Mouse (Mus musculus) liver, embryonic 15.5 days (tissue): ENCODE data around the gene Amy2a5. TPM values are rescaled to one million over a fixed set of nuclear protein-coding genes. Genes with fewer than 3 reads are reported as not detected.
"Not testable (repeated sequence)": the region's sequence is repeated elsewhere in the genome, so short reads cannot be mapped to it uniquely, and the experiment has no call there.

Source experiments
- ATAC-seq: fragments of 200-750 bp; cut with Nextera tagmentation; 2 replicates; pipeline ENCODE4 v1.8.0; 2017; ENCODE audit warnings: moderate number of reproducible peaks, mild to moderate bottlenecking, moderate library complexity; ENCODE audit not compliant: insufficient read depth
- H3K27ac ChIP-seq: fragments of 300-500 bp; sonication (generic); replicated peaks from 2 replicates; pipeline ENCODE4 v1.5.1; 2015; ENCODE audit warnings: mild to moderate bottlenecking, inconsistent platforms
- H3K27me3 ChIP-seq: fragments of 300-500 bp; sonication (generic); 2 replicates; pipeline ENCODE4 v1.6.1; 2015; ENCODE audit warnings: mild to moderate bottlenecking, inconsistent platforms
- H3K36me3 ChIP-seq: fragments of 300-500 bp; sonication (generic); replicated peaks from 2 replicates; pipeline ENCODE4 v1.6.1; 2015; ENCODE audit warnings: moderate library complexity, mild to moderate bottlenecking, inconsistent platforms
- H3K4me1 ChIP-seq: fragments of 300-500 bp; sonication (generic); replicated peaks from 2 replicates; pipeline ENCODE4 v1.6.1; 2015; ENCODE audit warnings: inconsistent platforms
- H3K4me2 ChIP-seq: fragments of 300-500 bp; sonication (generic); 2 replicates; pipeline ENCODE4 v1.6.1; 2015; ENCODE audit warnings: moderate library complexity, mild to moderate bottlenecking, inconsistent platforms
- H3K4me3 ChIP-seq: fragments of 300-500 bp; sonication (generic); replicated peaks from 2 replicates; pipeline ENCODE4 v1.5.1; 2015; ENCODE audit warnings: mild to moderate bottlenecking, inconsistent platforms
- H3K9ac ChIP-seq: fragments of 300-500 bp; sonication (generic); 2 replicates; pipeline ENCODE4 v1.6.1; 2015; ENCODE audit warnings: moderate library complexity, mild to moderate bottlenecking, inconsistent platforms
- H3K9me3 ChIP-seq: fragments of 300-500 bp; sonication (generic); replicated peaks from 2 replicates; pipeline ENCODE4 v1.6.1; 2016; ENCODE audit warnings: inconsistent platforms
- WGBS: fragments of 180-500 bp; shearing (Covaris S2); methylation state at CpG from one replicate; pipeline ENCODE4 v1.1.7; 2015; ENCODE audit warnings: mixed read lengths; ENCODE audit not compliant: insufficient replicate concordance; 5-methylcytosine and 5-hydroxymethylcytosine counted together
- polyA plus RNA-seq: library from polyadenylated mRNA; unstranded; fragments of >200 nt; fragmentation: Nextera tagmentation; extraction: Ambion mirVana; gene quantifications from 2 replicates; pipeline ENCODE4 v1.2.1, GENCODE M21; 2015

Amy2a5 gene
- 0.33 TPM in 1 of 2 replicates, not detected in the other for polyA plus RNA-seq

- H3K9me3 ChIP-seq, H3K4me1 ChIP-seq, H3K36me3 ChIP-seq, H3K4me2 ChIP-seq, H3K4me3 ChIP-seq, H3K27ac ChIP-seq, H3K27me3 ChIP-seq, H3K9ac ChIP-seq, ATAC-seq: not testable (repeated sequence)
- no CpG with 5 or more reads among the region's 4 CpGs for WGBS
Measured at GRCm38 (mm10) chr3:113258737-113259136, at the start of gene Amy2a5. Gene Amy2a5 (minus strand): TSS chr3:113258837.

GRCm38 (mm10) chr3:113291349-113291748 is 32.7 kb upstream of the Amy2a5 start, which contains the start of gene Amy2a4:
Gene Amy2a4 (minus strand): TSS chr3:113291449.
- not testable (repeated sequence) for H3K36me3 ChIP-seq, H3K4me1 ChIP-seq, H3K9ac ChIP-seq, H3K9me3 ChIP-seq, H3K27ac ChIP-seq, ATAC-seq, H3K4me2 ChIP-seq, H3K27me3 ChIP-seq, H3K4me3 ChIP-seq
- WGBS: no CpG with 5 or more reads among the region's 4 CpGs

GRCm38 (mm10) chr3:113280285-113280684 is 21.6 kb upstream of the Amy2a5 start:
- H3K9me3 ChIP-seq, ATAC-seq, H3K4me3 ChIP-seq, H3K9ac ChIP-seq, H3K4me2 ChIP-seq, H3K27me3 ChIP-seq, H3K36me3 ChIP-seq, H3K4me1 ChIP-seq, H3K27ac ChIP-seq: not testable (repeated sequence)

- ATAC-seq, H3K9ac ChIP-seq, H3K9me3 ChIP-seq, H3K36me3 ChIP-seq, H3K4me3 ChIP-seq, H3K27me3 ChIP-seq, H3K4me2 ChIP-seq, H3K27ac ChIP-seq, H3K4me1 ChIP-seq: not testable (repeated sequence)
Measured at GRCm38 (mm10) chr3:113279586-113279985, 20.9 kb upstream of the Amy2a5 start.

GRCm38 (mm10) chr3:113227115-113227514 is 31.5 kb downstream of the Amy2a5 start:
- WGBS: 54% methylated on average over 1 of the region's 1 CpGs

More at GRCm38 (mm10) chr3:113227115-113227514, 31.5 kb downstream of the Amy2a5 start:
- Histone ChIP-seq H3K36me3 (no peaks in the 10 kb centered on the region), H3K27ac (no peak overlapping the region), H3K27me3 (no peaks in the 10 kb centered on the region), H3K9ac (no peak overlapping the region), H3K9me3 (0 out of 2 replicates have a peak, but pooled peaks cover 3% of the 10 kb centered on the region), H3K4me3 (no peak overlapping the region), H3K4me1 (no peaks in the 10 kb centered on the region), H3K4me2 (no peak overlapping the region)
- ATAC-seq: no peak

Other genes with a start within 250 kb of the Amy2a5 start
- gene Amy2a4, start 32.6 kb upstream of the Amy2a5 start, polyA plus RNA-seq: 1.0 and 6.9 TPM in 2 replicates
- gene Amy2a3, start 65.2 kb upstream of the Amy2a5 start, polyA plus RNA-seq: 1.0 and 6.9 TPM in 2 replicates
- 1.0 and 6.9 TPM in 2 replicates for gene Amy2a2, start 97.8 kb upstream of the Amy2a5 start, polyA plus RNA-seq